Mouse (Mus musculus) thymus, adult 18-20 months (tissue): ENCODE measurements around the gene Rfx1.
A peak's percentile ranks its signal among the peaks of the same experiment; 100 is the strongest.

Experiments
- DNase-seq, 2 experiments: peaks; one replicate each; pipeline ENCODE4 v3.0.0; 2022; ENCODE audit warnings: mixed read lengths in 2 of 2

The Rfx1 gene

GRCm38 (mm10) chr8:84066291-84066930, at the start of gene Rfx1:
TSS of gene Rfx1 (plus strand) at chr8:84066834.
- peak; percentile 99 to 100 for DNase-seq

GRCm38 (mm10) chr8:84019738-84020137, 46.9 kb upstream of the Rfx1 start:
- no peak for DNase-seq

- no peak for DNase-seq
These were observed 45.5 kb upstream of the Rfx1 start, which contains the start of gene Palm3 for GRCm38 (mm10) chr8:84021096-84021495. TSS of gene Palm3 (plus strand) at chr8:84021471.

GRCm38 (mm10) chr8:84021569-84021968, 45.1 kb upstream of the Rfx1 start:
- DNase-seq = no peak

GRCm38 (mm10) chr8:84023085-84023484, 43.5 kb upstream of the Rfx1 start:
- DNase-seq = no peak

- DNase-seq = no peak
These were observed 43.0 kb upstream of the Rfx1 start for GRCm38 (mm10) chr8:84023631-84024030.

GRCm38 (mm10) chr8:84024171-84024570, 42.5 kb upstream of the Rfx1 start:
- DNase-seq = no peak

- peak; percentile 60 to 64 for DNase-seq
These were observed 40.8 kb upstream of the Rfx1 start for GRCm38 (mm10) chr8:84025863-84026262.

GRCm38 (mm10) chr8:84027449-84027848, 39.2 kb upstream of the Rfx1 start:
- DNase-seq = no peak

- no peak for DNase-seq
These were observed 37.4 kb upstream of the Rfx1 start for GRCm38 (mm10) chr8:84029272-84029671.

- DNase-seq = no peak
These were observed 33.9 kb upstream of the Rfx1 start for GRCm38 (mm10) chr8:84032777-84033176.

- no peak for DNase-seq
These were observed 28.6 kb upstream of the Rfx1 start for GRCm38 (mm10) chr8:84038015-84038414.

- DNase-seq = peak; percentile 55 to 66
These were observed 27.6 kb upstream of the Rfx1 start for GRCm38 (mm10) chr8:84039050-84039449.

- DNase-seq = peak; percentile 68 to 76
These were observed 24.3 kb upstream of the Rfx1 start, which contains the start of gene Il27ra for GRCm38 (mm10) chr8:84042066-84042947. TSS of gene Il27ra (minus strand) at chr8:84042589.

- no peak for DNase-seq
These were observed 23.7 kb upstream of the Rfx1 start for GRCm38 (mm10) chr8:84042948-84043342.

- DNase-seq = no peak
These were observed 22.5 kb upstream of the Rfx1 start for GRCm38 (mm10) chr8:84044103-84044502.

GRCm38 (mm10) chr8:84044900-84045299, 21.7 kb upstream of the Rfx1 start, which contains the start of gene Rln3:
TSS of gene Rln3 (minus strand) at chr8:84045000.
- no peak for DNase-seq

GRCm38 (mm10) chr8:84046505-84046904, 20.1 kb upstream of the Rfx1 start:
- DNase-seq = no peak

- no peak for DNase-seq
These were observed 18.5 kb upstream of the Rfx1 start for GRCm38 (mm10) chr8:84048171-84048570.

GRCm38 (mm10) chr8:84052746-84053145, 13.9 kb upstream of the Rfx1 start:
- DNase-seq = no peak

- DNase-seq = no peak
These were observed 13.4 kb upstream of the Rfx1 start for GRCm38 (mm10) chr8:84053229-84053628.

- DNase-seq = no peak
These were observed 8.8 kb upstream of the Rfx1 start for GRCm38 (mm10) chr8:84057827-84058226.

GRCm38 (mm10) chr8:84059226-84059625, 7.4 kb upstream of the Rfx1 start:
- DNase-seq = no peak

GRCm38 (mm10) chr8:84060245-84060644, 6.4 kb upstream of the Rfx1 start:
- DNase-seq = no peak
